Mouse (Mus musculus): ENCODE results near the gene Tgfbrap1.
A peak's percentile ranks its signal among the peaks of the same experiment; 100 is the strongest.
"Not testable (repeated sequence)": the region's sequence is repeated elsewhere in the genome, so short reads cannot be mapped to it uniquely, and the experiment has no call there.

Tgfbrap1 gene

GRCm38 (mm10) chr1:43110556-43110955 is 12.1 kb upstream of the Tgfbrap1 start:
- peak; percentile 82 to 83 for DNase-seq

DNA sequence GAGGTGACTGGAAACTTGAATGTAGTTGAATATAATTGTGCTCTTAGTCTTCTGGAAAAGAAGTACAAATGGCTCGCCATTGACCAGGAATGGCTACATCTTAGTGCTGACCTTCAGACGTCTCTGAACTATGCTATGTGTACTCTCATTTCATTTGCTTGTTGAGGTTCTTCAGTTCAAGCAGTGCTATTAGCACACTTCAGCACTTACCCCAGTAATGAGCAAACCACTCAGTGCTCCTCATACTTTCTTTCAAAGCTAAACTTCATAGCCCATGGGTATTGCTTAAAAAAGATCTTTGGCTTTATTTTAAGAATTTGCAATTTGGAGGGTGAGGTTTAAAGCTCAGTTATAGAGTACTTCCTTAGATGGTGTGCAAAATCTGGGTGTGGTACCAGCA is 10.3 kb upstream of the Tgfbrap1 start:
- no peak for DNase-seq

- DNase-seq, result no peak
Observed at GRCm38 (mm10) chr1:43094206-43094605, 4.2 kb downstream of the Tgfbrap1 start.

DNA sequence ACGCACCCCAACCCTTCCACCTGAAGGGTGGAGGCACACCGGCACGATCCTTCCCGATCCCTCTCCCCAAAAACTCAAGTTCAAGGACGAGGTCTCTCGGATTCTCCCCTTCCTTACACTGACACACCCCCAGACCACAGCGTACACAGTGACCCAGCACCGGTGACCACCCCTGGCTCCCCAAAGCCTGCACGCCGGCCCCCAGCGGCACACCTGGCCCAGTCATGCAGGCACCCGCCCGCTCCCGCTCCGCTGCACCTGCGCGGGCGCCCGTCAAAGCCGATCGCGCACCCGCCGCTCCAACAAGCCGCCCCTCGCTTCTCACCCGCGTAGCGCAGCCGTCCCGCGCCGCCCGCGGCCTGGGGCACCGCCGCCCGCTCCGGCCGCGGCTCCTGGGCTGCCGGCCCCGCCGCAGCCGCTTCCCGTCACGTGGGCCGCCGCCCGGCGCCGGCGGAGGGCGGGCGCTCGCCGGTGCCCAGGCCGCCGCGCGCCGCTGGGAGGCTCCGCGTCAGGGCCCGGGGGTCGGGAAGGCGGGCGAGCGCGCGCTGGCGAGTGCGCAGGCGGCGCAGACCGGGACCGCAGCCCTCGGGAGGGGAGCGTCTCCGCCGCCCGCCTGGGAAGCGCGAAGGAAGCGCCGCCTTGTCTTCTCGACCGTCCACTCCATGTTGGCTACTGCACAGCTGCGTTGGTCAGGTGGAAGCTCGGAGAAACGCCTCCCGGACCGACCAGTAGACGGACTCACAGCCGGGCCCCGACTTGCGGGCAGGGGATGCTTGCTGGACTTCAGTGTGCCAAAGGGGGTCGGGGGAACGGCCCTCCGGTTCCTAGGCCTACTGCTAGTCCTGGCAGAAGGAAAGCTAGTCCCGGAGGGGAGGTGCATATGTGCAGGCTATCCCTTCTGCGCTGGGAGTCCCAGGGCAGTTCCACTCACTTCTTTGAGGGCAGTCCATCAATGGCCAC is 6.1 kb downstream of the Tgfbrap1 start:
- peak; percentile 57 to 70 for DNase-seq

DNA sequence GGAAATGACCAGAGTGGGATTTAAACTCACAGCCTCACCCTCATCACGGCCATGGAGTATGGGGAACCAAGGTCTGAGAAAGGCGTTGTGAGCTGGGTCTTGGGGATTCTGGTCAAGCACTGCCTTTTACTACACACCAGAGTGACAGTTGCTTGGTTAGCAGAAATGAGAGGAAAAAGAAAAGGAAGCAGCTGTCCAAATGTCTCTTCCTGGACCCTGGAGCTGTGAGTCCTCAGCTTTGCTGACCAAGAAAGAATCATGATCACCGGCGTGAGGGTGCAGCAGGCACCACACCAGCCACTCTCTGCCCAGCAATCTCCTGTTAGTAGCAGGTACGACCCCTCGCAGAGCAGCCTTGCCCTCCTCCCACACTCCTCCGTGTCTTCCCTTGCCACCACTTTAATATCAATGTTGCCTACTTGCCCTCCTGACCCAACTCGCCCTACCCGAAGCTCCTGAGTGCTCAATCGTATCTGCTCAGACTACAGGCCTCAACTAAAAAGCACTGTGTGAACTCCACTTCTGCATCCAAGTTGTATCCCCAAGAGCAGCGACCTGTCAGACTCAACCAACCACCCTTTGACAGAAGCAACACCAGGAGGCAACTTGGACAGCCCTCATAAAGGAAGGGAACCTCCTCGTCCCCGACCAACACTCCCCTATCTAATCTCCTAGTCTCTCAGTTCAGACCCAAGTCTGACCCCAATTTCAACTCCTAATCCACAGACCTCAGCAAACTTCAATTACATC is 7.0 kb downstream of the Tgfbrap1 start:
- peak in 1 of 2 experiments; percentile 10 for DNase-seq

DNA sequence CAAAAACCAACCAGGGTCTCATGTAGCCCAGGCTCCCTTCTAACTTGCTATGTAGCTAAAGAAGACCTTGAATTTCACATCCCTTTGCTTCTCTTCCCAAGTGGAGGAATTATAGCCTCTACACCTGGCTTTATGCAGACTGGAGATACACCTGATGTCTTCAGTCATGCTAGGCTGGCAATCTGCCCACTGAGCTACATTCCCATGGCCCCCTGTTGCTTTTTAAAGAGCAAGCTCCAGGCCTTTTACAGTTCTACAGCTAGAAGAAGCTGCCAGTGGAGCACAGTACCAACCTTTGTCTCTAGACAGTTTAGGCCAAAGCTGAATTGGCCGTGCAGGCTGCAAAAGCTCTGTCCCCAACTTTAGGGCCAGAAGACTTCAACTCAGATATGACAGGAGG is 8.0 kb downstream of the Tgfbrap1 start:
- no peak for DNase-seq

DNA sequence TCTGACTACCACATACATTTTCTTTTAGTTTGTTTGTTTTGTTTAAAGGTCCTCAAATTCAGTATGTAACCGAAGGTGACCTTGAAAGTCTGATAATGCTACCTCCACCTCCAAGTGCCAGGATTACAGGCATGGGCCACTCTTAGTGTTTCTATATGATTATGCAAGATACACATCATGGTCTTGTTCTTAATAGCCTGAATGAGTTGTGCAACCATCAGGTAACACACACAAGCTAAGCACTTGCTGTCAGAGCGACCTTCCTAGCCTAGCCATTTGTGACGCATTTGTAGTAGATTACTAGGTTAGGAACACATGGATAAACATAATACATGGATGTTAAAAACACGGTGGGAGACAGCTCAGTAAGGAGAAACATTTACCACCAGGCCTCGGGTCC is 15.5 kb downstream of the Tgfbrap1 start:
- no peak for DNase-seq

DNA sequence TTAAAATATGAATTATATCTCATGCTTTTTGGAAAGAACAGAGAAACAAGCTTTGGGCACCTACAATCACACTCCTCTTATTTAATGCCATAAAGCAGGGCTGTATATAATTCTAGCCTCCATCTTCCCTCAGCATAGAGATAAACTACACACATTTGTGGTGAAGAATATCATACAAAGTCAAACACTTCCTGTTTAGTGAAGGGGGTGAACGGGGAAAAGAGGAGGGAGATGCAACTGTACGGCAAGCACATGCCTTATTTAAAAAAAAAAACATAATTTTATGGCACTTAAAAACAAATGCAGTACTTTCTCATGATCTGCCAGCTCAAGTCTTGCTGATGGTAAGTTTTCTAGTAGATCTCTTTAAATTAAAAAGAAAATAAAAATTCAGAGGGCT is 20.3 kb downstream of the Tgfbrap1 start:
- no peak for DNase-seq

GRCm38 (mm10) chr1:43074791-43075190 is 23.6 kb downstream of the Tgfbrap1 start:
- DNase-seq, result no peak

DNA sequence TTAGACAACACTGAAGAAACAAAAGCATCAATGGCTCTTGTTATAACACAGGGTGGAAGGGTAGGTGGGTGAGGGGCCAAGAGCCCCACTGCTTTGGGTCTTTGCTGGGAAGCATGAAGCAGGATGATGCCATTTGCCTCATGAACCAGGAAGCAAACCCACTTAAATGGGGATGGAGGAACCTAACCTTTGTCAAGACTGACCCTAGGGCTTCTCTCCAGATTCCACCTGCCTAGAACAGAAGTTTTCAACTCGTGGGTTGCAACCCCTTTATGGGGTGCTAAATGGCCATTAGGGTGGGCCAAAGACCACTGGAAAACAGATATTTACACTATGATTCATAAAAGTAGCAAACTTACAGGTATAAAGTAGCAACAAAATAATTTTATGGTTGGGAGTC is 25.9 kb downstream of the Tgfbrap1 start:
- no peak for DNase-seq

- no peak for DNase-seq
Observed at GRCm38 (mm10) chr1:43072028-43072427, 26.4 kb downstream of the Tgfbrap1 start.

DNA sequence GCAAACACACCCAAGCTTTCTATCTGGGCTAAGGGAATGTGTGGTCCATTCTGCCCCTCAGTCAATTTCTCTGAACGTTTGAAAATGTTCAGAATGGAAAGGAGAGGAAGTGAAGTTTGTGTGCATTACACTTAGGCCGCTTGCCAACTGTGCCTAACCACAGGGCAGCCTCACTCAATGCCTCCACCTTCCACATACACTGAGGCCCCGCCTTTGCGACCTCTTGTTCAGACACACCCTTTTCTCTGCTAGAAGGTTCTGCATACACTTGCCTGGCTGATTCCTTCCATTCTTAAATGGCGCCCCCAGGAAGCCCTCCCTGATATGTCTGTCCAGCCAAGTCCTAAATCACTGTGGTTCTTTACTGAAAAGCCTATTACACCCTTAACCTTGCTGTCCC is 27.7 kb downstream of the Tgfbrap1 start:
- DNase-seq, result no peak

GRCm38 (mm10) chr1:43067551-43067950 is 30.9 kb downstream of the Tgfbrap1 start:
- DNase-seq, result no peak

GRCm38 (mm10) chr1:43066573-43066972 is 31.9 kb downstream of the Tgfbrap1 start:
- no peak for DNase-seq

GRCm38 (mm10) chr1:43065615-43066310 is 32.7 kb downstream of the Tgfbrap1 start:
- peak; percentile 14 to 29 for DNase-seq

GRCm38 (mm10) chr1:43051903-43052302 is 46.5 kb downstream of the Tgfbrap1 start:
- DNase-seq, result no peak

DNA sequence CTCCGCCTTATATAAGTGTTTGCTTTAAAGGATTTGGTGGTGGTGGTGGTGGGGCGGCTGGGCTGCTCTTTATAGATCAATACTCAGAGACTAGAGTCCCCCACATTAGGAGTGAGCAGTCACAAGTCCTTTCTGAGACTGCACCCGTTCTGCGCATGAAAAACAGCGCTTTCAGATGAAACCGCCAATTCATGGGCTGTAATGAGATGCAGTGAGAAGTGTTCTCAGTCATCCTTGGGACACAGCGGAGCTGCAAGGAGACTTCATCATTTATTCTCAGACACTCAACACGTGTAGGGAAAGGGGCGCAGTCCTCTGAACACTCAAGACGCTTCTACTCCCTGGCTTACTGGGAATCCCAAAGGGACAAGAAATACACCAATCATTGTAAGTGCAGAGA is 50.6 kb downstream of the Tgfbrap1 start:
- no peak for DNase-seq

DNA sequence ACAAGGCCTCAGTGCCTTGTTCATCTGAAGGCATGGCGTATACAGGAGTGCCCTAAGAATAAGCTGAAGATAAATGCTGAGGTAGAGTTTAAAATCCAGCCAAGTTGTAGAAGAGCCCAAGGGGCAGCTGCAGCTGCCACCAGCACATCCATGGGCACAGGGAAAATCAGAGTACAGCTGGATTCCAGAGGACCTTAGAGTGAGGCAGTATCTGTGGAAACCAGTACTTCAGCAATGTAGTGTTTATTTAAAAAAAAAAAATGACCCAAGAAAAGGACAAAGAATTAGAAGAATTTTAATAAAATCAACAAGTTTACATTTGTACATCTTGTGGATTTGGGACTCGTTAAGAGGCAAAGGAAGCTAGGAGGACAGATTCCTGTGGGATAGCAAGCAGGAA is 51.4 kb downstream of the Tgfbrap1 start:
- no peak for DNase-seq

DNA sequence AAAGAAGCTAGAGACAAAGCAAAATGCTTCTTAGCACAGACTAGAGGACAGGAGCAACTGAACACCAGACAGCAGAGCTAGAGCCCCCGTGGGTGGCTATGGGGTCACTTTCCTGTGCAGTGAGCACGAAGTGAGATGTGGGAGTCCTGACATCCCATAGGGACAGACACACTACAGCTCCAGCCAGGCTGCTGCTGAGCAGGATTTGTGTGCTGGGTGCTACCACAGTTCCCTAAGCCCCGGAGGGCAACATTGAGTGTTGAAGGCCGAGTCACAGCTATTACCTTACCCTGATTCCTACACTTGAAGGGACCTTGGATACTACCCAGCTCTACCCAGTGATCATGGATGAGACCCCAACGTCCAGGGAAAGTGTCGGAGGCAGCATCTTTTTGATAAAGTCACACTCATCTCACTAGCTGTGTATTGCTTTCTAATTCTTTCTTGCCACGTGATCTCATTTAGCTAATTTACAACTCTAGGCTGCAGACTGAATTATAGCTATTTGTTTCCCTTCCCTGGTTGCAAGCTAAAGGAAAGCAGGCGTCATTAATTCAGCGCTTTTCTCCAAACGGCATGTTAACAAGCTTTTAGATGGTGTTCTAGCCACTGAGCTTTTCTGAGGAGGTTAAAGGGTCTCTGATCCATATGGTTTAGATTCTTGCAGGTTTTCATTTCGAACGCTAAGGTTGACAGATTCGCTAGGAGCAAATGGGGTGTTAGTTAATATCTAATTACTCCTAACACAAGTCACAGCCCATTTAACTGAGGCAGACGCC is 53.0 kb downstream of the Tgfbrap1 start:
- no peak for DNase-seq

DNA sequence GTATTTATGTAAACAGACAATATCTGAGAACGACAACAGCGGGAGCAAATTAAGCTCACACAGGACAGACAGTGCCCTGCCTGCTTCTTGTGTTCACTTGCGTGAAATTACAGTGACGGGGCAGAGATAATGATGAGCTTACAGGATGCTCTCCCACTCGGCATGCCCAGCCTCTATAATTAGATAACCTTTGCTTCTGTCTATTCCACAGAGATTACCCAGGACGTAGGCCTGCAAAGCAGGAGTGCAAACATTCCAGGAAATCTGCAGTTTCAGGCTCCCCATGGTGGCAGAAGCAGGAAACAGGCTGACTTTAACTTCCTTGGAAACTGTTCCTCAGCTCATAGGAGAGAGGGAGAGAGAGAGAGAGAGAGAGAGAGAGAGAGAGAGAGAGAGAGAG is 56.2 kb downstream of the Tgfbrap1 start:
- DNase-seq, result no peak

- DNase-seq, result no peak
Observed at GRCm38 (mm10) chr1:43036014-43036413, 62.4 kb downstream of the Tgfbrap1 start.

DNA sequence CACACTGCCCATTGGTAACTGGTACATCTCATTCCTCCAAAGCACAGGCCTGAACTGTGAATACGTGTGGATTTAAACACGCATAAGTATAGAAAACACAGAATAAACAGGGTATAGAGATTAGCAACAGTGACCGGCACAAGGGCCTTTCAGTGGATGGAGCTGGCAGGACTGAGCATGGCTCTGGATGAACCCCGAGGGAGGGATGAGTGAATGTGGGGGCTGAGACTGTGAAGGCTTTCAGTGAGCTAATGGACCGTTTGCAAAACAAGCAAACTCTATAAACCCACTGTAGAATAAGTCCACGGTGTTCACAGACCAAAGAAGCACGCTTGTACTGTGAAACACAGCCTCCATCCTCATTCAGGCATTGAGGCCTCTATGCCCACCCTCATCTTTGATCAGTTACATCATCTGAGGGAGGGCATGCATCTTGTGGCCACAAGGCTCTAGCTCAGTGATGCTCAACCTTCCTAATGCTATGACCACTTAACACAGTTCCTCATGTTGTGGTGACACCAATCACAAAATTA is 83.2 kb downstream of the Tgfbrap1 start:
- not testable (repeated sequence) for DNase-seq

All from B cell, adult 2 months (primary cell).